Mouse (Mus musculus) heart, postnatal 36 days (tissue): ENCODE data around the gene Usp47. TPM values are rescaled to one million over a fixed set of nuclear protein-coding genes. Genes with fewer than 3 reads are reported as not detected.
A peak's percentile ranks its signal among the peaks of the same experiment; 100 is the strongest.

Source experiments
- DNase-seq, 2 experiments: peaks; one replicate each; pipeline ENCODE4 v3.0.0; 2021 to 2022
- intact Hi-C: fragments of 180-260 bp; cut with DNase I; formaldehyde crosslinking; loops from one replicate; pipeline ENCODE4 v1.15.1; 2025
- total RNA-seq, 2 experiments: library from RNA; stranded (reverse); gene quantifications; 2 replicates each; pipeline ENCODE4 v1.2.3; 2021

The Usp47 gene
- total RNA-seq, 2 experiments from 2014 or later = 80.2 to 81.2 TPM

DNA sequence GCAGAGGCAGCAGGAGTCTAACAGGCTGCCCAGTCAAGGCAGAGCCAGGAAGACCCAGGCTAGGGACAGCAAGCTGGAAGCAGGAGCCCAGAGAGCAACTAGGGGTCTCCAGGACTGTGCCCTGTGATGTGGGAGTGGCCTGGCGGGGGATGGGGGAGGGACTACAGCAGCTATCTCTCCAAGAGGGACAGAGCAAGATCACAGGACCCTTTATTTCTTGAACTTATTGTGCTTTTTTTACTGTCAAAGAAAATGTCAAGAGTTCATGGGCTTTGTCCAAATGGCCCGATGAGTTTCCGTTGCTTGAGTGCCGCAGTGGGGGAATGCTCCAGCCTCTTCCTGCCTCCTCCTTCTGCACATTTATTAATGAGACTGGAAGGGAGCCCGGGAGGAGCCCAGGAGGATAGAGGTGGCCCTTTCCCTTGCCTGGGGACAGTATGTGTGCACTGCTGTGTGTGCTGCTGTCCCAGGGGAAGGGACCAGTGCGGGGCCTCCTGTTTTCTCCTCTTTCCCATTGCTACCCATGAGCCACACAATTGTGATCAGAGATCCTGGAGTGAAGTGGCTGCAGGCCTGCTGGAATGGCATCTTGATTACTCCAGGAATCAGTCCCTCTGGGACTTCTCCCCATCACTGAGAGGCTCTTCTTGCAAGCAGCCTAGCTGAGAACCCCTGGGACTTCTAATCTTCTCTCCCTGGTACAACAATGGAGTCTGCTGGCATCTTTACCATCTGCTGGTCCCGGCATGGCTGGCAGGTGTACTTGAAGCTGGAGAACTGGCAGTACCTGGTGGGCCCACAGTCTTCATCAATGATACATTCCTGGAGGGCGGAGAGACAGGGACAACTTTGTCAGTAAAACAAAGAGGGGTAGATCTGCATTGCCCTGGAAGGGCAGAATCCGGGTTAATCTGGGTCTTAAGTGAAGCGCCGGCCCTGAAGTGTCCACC is 97.8 kb downstream of the Usp47 start:
- intact Hi-C loops = no loop called here
- no peak for DNase-seq

DNA sequence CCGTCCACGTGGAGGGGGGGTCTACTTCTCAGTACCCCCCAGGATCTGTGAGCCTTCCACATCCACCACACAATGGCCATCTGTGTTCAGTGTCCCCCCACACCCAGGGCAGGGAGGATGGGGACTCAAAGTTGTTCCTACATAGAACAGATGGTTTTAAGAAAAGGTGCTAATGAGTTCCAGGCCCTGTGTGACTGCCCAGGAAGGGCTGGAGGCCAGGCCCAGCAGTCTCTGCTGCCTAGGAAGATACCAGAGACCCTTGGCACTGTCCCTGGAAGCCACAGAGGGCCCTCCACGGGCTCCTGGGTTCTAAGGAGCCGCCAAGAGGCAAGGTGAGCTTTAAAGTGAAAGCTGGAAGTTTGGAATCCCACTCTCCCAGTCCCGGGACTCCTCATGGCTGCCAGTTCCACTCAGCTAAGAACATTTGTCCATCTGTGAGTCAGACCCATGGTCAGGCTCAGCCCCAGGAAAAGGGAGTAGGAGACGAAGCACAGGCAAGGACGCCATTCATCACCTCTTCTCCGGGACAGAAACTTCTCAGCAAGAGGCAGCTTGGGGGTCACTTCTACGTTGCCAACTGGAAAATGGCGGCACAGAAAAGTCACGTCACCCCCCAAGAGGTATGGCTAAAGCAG is 98.7 kb downstream of the Usp47 start:
- DNase-seq = no peak
- intact Hi-C loops = no loop called here

- no peak for DNase-seq
- intact Hi-C loops = no loop called here
Measured at GRCm38 (mm10) chr7:112123612-112124011, 100.3 kb downstream of the Usp47 start.

GRCm38 (mm10) chr7:112125625-112126260 is 102.4 kb downstream of the Usp47 start:
- peak; percentile 14 to 31 for DNase-seq
- intact Hi-C loops = no loop called here

GRCm38 (mm10) chr7:112127085-112127637 is 103.9 kb downstream of the Usp47 start:
- intact Hi-C loops = no loop called here
- no peak for DNase-seq

- intact Hi-C loops = no loop called here
- no peak for DNase-seq
Measured at GRCm38 (mm10) chr7:112127954-112128353, 104.7 kb downstream of the Usp47 start.

DNA sequence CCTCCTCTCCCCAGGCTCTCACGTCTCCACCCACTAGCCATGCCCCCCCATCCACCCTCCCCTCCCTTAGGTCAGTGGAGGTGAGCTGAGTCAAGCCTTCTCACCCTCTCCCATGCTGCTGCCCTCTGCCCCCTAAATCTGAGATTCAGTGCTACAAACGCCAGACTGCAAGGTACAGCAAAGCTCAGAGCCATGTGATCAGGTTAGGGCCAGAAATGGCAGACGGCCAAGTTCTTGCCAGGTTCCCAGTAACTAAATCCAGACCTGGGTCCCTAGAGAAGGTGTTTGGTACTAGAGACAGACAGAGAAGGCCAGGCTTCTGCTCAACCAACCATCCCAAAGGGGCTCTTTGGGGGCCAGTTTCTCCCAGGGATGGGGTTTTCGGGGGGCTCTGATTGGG is 105.5 kb downstream of the Usp47 start:
- intact Hi-C loops = no loop called here
- peak in 1 of 2 experiments; percentile 25 for DNase-seq

DNA sequence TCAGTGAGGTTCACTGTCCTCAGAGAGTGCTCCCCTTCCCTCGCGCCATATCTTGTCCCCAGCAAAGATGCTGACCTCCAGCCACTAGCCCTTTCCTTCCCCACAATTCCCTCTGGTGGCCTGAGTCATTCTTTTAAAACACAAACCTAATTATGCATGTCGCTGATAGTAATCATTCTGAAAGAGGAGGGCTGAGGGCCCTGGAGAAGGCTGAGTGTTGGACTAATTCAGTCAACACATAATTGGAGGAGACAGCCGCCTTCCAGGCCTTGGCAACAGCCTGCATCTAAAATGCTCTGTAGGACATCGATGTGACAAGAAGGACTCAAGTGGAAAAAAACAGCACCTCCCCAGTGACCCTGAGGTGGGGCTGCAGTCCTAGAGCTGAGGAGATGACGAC is 106.5 kb downstream of the Usp47 start:
- DNase-seq = no peak
- intact Hi-C loops = no loop called here

DNA sequence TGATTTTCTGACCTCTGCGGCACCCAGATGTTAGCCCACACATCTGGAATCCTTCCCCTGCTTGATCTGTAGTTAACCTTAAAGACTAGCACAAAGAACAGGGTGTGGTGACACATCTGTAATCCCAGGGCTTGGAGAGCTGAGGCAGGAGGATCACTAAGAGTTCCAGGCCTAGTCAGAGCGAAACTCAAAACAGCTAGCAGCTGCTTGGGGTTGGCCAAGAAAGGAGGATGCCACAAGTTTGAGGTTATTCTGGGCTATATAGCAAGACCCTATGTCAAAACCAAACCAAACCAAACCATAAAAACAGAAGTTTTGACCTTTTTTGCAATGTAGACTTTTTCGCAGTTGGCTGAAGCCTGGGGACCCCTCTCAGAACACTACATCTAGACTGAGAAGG is 107.4 kb downstream of the Usp47 start:
- intact Hi-C loops = no loop called here
- DNase-seq = no peak

DNA sequence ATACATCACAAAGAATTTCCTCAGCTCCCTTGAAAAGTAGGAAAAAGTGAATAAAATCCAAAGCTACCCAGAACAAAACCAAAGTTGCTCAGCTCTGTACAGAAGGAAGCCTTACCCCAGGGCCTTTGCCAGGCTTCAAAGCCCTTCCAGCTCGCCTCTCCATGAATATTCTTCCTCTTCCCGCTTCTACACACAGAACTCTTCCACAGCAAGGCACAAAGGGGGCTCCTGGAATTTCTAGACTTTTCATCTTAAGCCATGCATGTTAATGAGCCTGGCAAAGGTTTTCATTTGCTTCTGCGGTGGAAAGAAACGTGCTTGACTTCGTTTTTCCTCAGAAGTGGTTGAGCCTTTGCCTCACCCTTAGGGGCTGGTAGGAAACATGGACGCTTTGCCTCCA is 108.7 kb downstream of the Usp47 start:
- intact Hi-C loops = no loop called here

GRCm38 (mm10) chr7:112133277-112133676 is 110.0 kb downstream of the Usp47 start:
- intact Hi-C loops = no loop called here
- DNase-seq = no peak

More for the DNA sequence above, 108.7 kb downstream of the Usp47 start:
- no peak for DNase-seq

- intact Hi-C loops = no loop called here
- no peak for DNase-seq
Measured at GRCm38 (mm10) chr7:112135161-112135560, 111.9 kb downstream of the Usp47 start.

DNA sequence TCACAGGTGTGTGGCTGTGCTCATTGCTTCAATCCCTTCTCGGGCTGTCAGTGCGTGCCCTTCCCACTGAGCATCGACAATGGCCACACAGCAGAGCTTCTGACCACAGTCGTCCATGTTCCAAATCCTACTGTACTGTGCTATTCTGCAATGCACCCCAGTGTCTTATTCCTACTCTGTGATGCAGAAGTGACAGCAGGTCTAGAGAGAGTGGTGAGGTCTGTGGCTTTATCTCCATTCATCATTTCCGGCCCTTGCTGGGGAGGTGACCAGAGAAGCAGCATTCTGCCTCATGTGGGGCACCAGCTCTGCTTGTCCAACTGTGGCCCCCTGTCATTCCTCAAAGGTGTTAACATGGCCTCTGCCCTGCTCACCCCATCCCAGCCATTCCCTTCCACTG is 113.2 kb downstream of the Usp47 start:
- intact Hi-C loops = no loop called here
- DNase-seq = no peak

DNA sequence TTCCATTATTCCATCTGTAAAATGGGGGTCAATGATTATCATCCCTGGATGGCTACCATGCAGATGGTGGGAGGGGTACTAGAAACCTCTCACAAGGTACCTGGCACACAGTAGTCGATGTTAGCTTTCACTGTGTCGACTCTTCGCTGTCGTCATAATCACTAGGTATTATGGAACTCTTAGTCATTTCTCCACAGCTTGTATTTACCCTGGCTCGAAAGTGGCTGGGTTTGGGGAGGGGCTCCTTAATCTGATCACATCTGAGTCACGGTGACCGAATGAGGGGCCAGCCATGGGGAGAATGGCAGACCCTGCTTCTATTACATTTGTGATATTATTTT is 114.8 kb downstream of the Usp47 start:
- DNase-seq = no peak
- intact Hi-C loops = no loop called here

- DNase-seq = peak in 1 of 2 experiments; percentile 58
- intact Hi-C loops = no loop called here
Measured at GRCm38 (mm10) chr7:112138509-112139405, 115.5 kb downstream of the Usp47 start.

DNA sequence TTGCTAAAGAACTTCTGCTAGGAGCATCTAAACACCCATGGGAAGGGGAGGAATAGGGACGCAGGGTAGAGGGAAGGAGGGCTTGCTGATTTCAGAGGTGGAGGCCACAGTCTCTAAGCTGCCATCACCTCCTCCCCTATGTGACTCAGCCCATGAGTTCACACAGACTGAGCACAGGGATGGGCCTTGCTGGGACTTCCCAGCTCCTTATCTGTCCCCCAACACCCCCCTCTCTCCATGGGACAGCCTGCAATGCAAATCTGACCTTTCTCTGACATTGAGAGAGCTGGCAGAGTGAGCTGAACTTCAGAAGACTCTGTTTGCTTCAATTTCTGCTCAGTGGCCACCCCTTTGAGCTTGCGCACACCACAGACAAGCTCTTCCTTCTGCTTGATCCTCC is 117.4 kb downstream of the Usp47 start:
- intact Hi-C loops = no loop called here
- DNase-seq = no peak

DNA sequence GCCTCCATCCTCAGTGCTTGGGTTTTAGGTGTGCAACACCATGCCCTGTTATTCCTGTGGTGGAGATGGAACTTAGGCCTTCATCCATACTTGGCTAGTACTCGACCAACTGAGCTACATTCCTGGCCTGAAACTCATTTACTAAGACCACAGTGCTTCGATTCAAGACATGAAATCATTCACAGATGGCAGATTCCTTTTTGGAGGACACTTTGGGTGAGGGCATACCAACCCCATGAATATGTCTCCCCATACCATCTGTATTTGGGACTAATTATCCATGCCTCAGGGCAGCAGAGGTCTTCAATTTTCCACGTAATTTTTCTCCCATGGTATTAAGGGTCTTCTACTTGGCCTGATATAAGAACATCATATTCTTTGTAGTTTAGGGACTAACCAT is 119.3 kb downstream of the Usp47 start:
- intact Hi-C loops = no loop called here
- DNase-seq = no peak

GRCm38 (mm10) chr7:112143090-112143500 is 119.8 kb downstream of the Usp47 start:
- intact Hi-C loops = no loop called here
- no peak for DNase-seq

DNA sequence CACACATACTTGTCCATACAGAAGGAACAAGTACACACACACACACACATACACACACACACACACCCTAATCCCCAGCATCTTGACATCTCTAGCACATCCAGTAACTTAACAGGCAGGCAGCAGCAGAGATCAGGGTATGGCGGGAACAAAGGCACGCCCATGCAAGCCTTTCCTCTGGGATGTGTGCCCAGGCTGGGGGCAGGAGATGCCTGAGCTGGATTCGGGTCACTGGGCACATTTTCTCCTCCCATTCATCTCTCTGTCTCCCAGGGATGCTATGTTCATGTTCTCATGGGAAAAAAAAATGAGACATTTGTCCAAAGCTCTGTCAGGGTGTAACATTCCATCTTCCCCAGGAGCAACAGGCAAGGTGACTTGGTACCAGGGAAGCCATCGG is 120.7 kb downstream of the Usp47 start:
- DNase-seq = no peak
- intact Hi-C loops = no loop called here

GRCm38 (mm10) chr7:112144646-112145179 is 121.4 kb downstream of the Usp47 start:
- no peak for DNase-seq
- intact Hi-C loops = no loop called here
